Mouse (Mus musculus) forebrain, embryonic 11.5 days (tissue): ENCODE data around the gene Slc22a7. TPM values are rescaled to one million over a fixed set of nuclear protein-coding genes. Genes with fewer than 3 reads are reported as not detected.
A peak's percentile ranks its signal among the peaks of the same experiment; 100 is the strongest.

Experiments
- ATAC-seq: fragments of 200-750 bp; cut with Nextera tagmentation; replicated peaks from 2 replicates; pipeline ENCODE4 v1.8.0; 2017; ENCODE audit warnings: moderate TSS enrichment; ENCODE audit not compliant: low FRiP score
- DNase-seq: peaks from one replicate; pipeline ENCODE4 v3.0.0-alpha.2; 2017; ENCODE audit warnings: low spot score
- H3K27ac ChIP-seq: fragments of 300-500 bp; sonication (generic); 2 replicates; pipeline ENCODE4 v1.5.1; 2014; ENCODE audit warnings: low read depth, low read length
- H3K27me3 ChIP-seq: fragments of 300-500 bp; sonication (generic); 2 replicates; pipeline ENCODE4 v1.6.1; 2014; ENCODE audit warnings: mild to moderate bottlenecking, low read length, mixed read lengths; ENCODE audit not compliant: control insufficient read depth, insufficient read depth
- H3K36me3 ChIP-seq: fragments of 300-500 bp; sonication (generic); 2 replicates; pipeline ENCODE4 v1.6.1; 2014; ENCODE audit warnings: mild to moderate bottlenecking, low read length, moderate library complexity, mixed read lengths; ENCODE audit not compliant: control insufficient read depth, insufficient read depth
- H3K4me1 ChIP-seq: fragments of 300-500 bp; sonication (generic); replicated peaks from 2 replicates; pipeline ENCODE4 v1.6.1; 2014; ENCODE audit warnings: low read length, mixed read lengths; ENCODE audit not compliant: control insufficient read depth, insufficient read depth
- H3K4me2 ChIP-seq: fragments of 300-500 bp; sonication (generic); 2 replicates; pipeline ENCODE4 v1.6.1; 2014; ENCODE audit warnings: low read depth, mild to moderate bottlenecking, low read length, moderate library complexity, mixed read lengths; ENCODE audit not compliant: severe bottlenecking
- H3K4me3 ChIP-seq: fragments of 300-500 bp; sonication (generic); 2 replicates; pipeline ENCODE4 v1.5.1; 2014; ENCODE audit warnings: low read depth, low read length
- H3K9ac ChIP-seq: fragments of 300-500 bp; sonication (generic); 2 replicates; pipeline ENCODE4 v1.6.1; 2014; ENCODE audit warnings: low read length
- H3K9me3 ChIP-seq: fragments of 300-500 bp; sonication (generic); 2 replicates; pipeline ENCODE4 v1.6.1; 2016; ENCODE audit warnings: low read length, mixed read lengths; ENCODE audit not compliant: control insufficient read depth
- WGBS: fragments of 180-500 bp; shearing (Covaris S2); extraction: QIAGEN DNeasy Blood & Tissue Kit; methylation state at CpG from one replicate; pipeline ENCODE4 v1.1.7; 2014; 5-methylcytosine and 5-hydroxymethylcytosine counted together
- polyA plus RNA-seq: library from polyadenylated mRNA; unstranded; fragments of >200 nt; fragmentation: Nextera tagmentation; extraction: Ambion mirVana; gene quantifications from 2 replicates; pipeline ENCODE4 v1.2.1, GENCODE M21; 2014

Gene Slc22a7
- polyA plus RNA-seq, 1 experiment from 2014 or later: not detected

DNA sequence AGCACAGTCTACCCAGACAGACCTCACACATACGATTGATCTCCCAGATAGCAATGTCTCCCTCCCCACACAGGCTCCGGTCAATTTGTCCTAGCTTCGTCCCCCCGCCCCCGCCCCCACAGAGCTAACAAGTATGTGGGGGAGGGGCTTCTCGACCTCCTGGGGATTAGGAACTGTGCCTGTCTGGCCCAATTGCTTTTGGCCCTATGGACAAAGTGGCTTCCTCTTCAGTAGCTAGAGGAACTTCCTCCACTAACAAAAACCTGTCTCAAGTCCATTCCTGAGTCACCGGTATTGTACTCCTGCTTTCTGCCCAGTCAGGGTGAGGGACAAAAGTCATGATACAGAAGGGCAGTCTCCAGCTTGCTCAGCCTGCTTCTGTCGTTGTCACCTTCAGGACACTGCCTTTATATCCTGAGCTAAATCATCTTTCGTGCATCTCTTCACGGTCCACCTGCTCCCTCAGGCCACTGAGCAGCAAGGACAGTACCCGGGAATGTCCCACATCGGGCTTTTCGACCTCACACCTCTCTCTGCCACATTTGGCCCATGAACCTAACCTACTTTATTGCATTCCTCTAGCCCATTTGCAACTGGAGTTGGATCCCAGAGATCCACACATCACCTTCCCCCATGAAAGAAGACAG is 15.2 kb upstream of the Slc22a7 start:
- no peaks in the 10 kb centered on the region for H3K36me3 ChIP-seq
- no peaks in the 10 kb centered on the region for H3K9me3 ChIP-seq
- H3K4me1 ChIP-seq: peaks cover 29% of the 10 kb centered on the region
- peak overlapping the region; percentile 71; the same call in 1 of the 2 replicates for H3K4me2 ChIP-seq
- no peak overlapping the region for H3K27ac ChIP-seq
- no peak overlapping the region for H3K9ac ChIP-seq
- no peak overlapping the region for H3K4me3 ChIP-seq
- no peak for DNase-seq
- no peak for ATAC-seq
- 6% methylated on average over 13 of the region's 13 CpGs for WGBS
- peaks cover 23% of the 10 kb centered on the region for H3K27me3 ChIP-seq

DNA sequence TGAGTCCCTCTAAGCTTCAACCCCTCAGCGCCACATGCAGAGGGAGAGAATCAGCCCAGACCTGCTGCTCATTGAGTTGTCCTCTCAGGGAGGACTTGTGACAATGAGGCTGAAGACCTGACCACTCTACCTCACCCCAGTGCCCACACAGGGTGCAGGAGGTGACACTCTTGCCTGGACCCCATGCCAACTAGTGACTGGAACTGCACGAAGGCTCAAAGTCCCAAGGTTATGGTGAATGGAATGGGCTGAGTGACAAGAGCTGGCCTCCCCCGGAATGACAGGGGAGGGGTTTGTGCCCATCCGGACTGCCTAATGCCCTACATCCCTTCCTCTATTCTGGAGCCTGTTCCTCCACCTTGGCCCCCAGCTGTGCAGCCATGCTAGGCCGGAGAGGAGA is 14.4 kb upstream of the Slc22a7 start:
- Histone ChIP-seq H3K27ac (no peak overlapping the region), H3K9ac (no peak overlapping the region), H3K9me3 (no peaks in the 10 kb centered on the region), H3K27me3 (peaks cover 23% of the 10 kb centered on the region), H3K4me2 (no peak overlapping the region), H3K4me1 (peaks cover 29% of the 10 kb centered on the region), H3K36me3 (no peaks in the 10 kb centered on the region), H3K4me3 (no peak overlapping the region)
- ATAC-seq (no peak), DNase-seq (no peak)
- WGBS: 26% methylated on average over 5 of the region's 5 CpGs

DNA sequence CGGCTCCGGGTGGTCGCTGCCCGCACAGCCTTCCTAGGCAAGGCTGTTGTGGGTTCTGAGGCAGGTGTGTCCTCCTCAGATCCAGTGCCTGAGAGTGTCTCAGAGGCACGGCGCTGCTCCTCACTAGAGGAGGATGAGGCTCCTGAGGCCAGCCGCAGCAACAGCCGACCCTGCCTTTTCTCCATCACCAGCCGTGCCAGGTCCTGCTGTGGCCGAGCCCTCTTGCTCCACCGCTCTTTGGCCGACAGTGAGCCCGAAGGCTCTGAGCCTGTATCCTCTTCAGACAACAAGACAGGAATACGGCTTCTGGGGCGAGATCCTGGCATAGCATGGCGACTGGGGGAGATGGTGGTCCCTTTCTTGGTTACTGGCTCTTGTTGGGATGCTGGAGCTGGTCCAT is 8.0 kb upstream of the Slc22a7 start:
- Histone ChIP-seq H3K36me3 (no peaks in the 10 kb centered on the region), H3K27ac (no peak overlapping the region), H3K9me3 (no peaks in the 10 kb centered on the region), H3K9ac (no peak overlapping the region), H3K4me3 (no peak overlapping the region), H3K27me3 (peaks cover 31% of the 10 kb centered on the region), H3K4me2 (no peak overlapping the region), H3K4me1 (peaks cover 2% of the 10 kb centered on the region; the same call in 1 of the 2 replicates)
- WGBS: 87% methylated on average over 16 of the region's 16 CpGs
- ATAC-seq (no peak), DNase-seq (no peak)

DNA sequence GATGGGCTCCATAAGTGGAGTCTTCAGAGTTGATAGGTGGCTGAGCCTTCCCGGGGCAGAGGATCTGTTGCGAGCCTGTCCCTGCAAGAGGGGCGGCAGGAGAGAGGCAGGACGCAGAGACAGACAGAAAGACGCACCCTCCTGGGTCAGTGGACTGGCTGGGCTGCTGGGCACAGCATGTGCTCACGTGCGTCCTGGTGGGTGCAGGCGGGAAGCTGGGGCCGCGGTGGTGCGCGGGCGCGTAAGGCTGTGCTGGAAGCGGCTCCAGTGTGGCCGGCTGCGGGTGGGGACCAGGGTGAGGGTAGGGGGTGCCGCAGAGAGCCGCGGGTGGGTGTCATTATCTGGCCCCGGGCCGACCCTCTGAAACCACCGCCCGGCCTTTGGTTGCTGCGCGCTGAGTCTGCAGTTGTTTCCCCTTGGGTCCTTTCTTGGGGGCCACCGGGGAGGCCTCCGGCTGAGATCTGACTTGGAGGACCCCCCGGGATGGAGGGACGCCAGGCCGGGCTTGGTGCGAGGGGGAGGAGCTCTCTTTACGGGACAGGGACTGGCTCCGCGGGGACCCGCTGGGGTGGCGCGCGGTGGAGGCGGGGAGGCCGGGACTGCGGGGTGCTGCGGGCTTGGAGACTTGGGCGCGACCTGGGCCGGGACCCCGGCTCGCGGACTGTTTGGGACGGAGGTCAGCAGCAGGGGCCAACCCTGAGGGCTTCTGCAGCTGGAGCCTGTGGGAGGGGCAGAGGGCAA is 6.8 kb upstream of the Slc22a7 start:
- H3K4me2 ChIP-seq: peak overlapping the region; percentile 46
- ATAC-seq (no peak), DNase-seq (no peak)
- H3K27ac ChIP-seq: no peak overlapping the region
- H3K9me3 ChIP-seq: no peaks in the 10 kb centered on the region
- H3K4me1 ChIP-seq: peaks cover 2% of the 10 kb centered on the region; the same call in 1 of the 2 replicates
- peak overlapping the region; percentile 30; the same call in 1 of the 2 replicates for H3K9ac ChIP-seq
- 2% methylated on average over 49 of the region's 50 CpGs for WGBS
- H3K4me3 ChIP-seq: peak overlapping the region; percentile 9
- peaks cover 31% of the 10 kb centered on the region for H3K27me3 ChIP-seq
- no peaks in the 10 kb centered on the region for H3K36me3 ChIP-seq

DNA sequence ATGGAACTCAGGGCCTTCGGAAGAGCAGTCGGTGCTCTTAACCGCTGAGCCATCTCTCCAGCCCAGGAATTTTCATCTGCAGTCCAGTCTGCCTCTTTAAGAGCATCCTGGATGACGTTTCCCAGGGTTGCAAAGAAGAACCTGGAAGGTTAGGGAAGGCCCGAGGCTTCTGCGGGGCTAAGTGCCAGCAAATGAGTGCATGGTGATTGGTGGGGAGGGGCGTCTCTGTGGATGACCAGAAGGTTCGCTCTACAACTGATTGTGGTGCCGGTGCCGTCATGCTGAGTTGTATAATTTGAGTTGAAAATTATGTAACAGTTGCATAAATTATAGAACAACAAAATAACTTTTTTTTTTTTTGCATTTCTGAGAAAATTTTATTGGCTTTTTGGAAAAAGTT is 919 bp upstream of the Slc22a7 start:
- H3K4me3 ChIP-seq: no peak overlapping the region
- H3K27me3 ChIP-seq: peaks cover 8% of the 10 kb centered on the region
- no peak overlapping the region for H3K27ac ChIP-seq
- no peaks in the 10 kb centered on the region for H3K9me3 ChIP-seq
- H3K36me3 ChIP-seq: no peaks in the 10 kb centered on the region
- 94% methylated on average over 10 of the region's 10 CpGs for WGBS
- no peak overlapping the region for H3K4me2 ChIP-seq
- ATAC-seq (no peak), DNase-seq (peak; percentile 7)
- H3K4me1 ChIP-seq: no peaks in the 10 kb centered on the region
- H3K9ac ChIP-seq: no peak overlapping the region

DNA sequence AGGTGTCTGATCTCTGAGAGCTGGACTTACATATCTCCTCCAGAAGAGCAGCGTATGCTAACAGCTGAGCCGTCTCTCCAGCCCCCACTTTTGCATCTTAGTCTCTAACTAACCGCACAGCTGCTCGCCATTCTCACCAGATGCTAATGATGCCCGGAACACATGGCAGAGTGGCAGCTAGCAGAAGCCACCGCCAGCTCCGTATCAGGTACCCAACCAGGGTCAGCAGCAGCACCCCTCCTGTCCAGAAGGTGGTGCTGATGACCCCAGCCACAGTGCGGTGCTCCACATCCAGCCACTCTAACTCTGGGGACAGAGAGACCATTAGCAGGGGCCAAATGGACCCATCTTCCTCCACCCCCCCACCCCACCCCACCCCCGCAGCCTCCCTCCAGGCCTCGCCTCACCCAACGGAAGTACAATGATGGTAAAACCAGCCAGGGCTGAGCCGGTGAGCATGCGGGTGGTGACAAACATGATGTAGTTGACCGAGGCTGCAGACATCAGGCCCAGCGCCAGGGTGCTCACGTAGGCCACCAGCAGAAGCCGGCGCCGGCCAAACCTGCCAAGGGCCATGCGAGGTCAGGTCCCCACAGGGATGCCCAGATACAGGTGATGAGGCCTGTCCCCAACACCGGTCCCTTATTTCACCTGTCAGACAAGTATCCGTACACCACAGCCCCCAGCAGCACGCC is 1.4 kb downstream of the Slc22a7 start:
- H3K9me3 ChIP-seq: no peaks in the 10 kb centered on the region
- H3K9ac ChIP-seq: no peak overlapping the region
- no peaks in the 10 kb centered on the region for H3K36me3 ChIP-seq
- 0 out of 2 replicates have a peak overlapping the region, but pooled peaks have one; percentile 11 for H3K4me2 ChIP-seq
- ATAC-seq: peak; percentile 49; the same call in 1 of the 2 replicates
- no peak overlapping the region for H3K27ac ChIP-seq
- WGBS: 29% methylated on average over 23 of the region's 23 CpGs
- H3K4me3 ChIP-seq: no peak overlapping the region
- DNase-seq: peak; percentile 76
- H3K4me1 ChIP-seq: no peaks in the 10 kb centered on the region
- no peaks in the 10 kb centered on the region; the same call in 1 of the 2 replicates for H3K27me3 ChIP-seq

DNA sequence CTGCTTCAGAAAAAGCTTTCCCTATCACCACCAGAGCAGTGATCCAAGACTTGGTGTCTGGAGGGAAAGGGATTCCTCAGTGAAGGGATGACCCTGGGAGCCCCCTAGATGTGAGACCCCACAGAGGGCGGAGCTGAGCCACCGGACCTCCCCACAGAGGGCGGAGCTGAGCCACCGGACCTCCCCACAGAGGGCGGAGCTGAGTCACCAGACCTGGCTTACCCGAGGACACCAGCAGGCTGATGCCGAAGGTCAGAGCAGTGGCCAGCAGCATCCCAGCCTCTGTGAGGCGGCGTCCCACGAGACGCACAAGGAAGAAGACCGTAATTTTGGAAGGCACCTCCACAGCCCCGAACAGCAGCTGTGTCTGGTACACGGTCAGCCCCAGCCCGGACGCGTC is 4.6 kb downstream of the Slc22a7 start:
- no peak overlapping the region for H3K27ac ChIP-seq
- DNase-seq: no peak
- peak overlapping the region; percentile 14; the same call in 1 of the 2 replicates for H3K4me3 ChIP-seq
- H3K4me1 ChIP-seq: no peaks in the 10 kb centered on the region
- peak; percentile 59 for ATAC-seq
- H3K36me3 ChIP-seq: no peaks in the 10 kb centered on the region
- H3K27me3 ChIP-seq: no peaks in the 10 kb centered on the region; the same call in 1 of the 2 replicates
- H3K4me2 ChIP-seq: peak overlapping the region; percentile 45
- 0 out of 2 replicates have a peak overlapping the region, but pooled peaks have one; percentile 14 for H3K9ac ChIP-seq
- 4% methylated on average over 17 of the region's 17 CpGs for WGBS
- H3K9me3 ChIP-seq: no peaks in the 10 kb centered on the region

DNA sequence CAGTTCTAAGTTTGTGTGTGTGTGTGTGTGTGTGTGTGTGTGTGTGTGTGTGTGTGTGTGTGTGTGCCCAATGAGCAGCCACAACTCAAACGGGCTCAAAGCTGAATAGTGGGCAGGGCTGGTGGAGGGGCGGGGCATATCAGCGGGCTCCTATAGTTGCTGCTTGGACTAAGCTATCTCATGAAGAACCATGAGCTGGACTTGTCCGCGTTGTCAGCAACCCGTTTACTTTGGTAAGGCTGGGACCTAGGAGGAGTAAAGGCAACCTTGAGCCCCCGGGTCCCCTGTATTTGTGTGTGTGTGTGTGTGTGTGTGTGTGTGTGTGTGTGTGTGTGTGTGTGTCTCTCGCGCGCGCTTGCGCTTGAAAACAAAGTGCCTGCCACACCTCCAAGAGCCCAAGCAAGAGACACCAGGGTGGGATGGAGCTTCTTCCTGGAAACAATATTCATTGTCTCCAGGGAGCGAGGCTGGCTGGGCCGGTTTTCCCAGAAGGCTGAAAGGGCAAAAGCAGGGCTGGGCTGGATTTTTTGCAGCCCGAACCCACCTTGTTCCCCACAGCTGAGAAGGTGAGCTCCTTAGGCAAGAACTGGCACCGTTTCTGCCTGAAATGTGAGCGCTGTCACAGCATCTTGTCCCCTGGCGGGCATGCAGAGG is 9.4 kb downstream of the Slc22a7 start, which contains the start of gene Crip3:
Gene Crip3 (plus strand): TSS at position 166 of the 654 bp plus-strand sequence.
- Histone ChIP-seq H3K27ac (no peak within 1 kb of the TSS), H3K4me3 (no peak within 1 kb of the TSS), H3K4me2 (peak within 1 kb of the TSS; percentile 37; the same call in 1 of the 2 replicates), H3K27me3 (no peaks in the 10 kb centered on the region), H3K9me3 (no peaks in the 10 kb centered on the region), H3K4me1 (no peaks in the 10 kb centered on the region), H3K9ac (no peak within 1 kb of the TSS), H3K36me3 (no peaks in the 10 kb centered on the region)
- ATAC-seq: no peak
- WGBS: 13% methylated on average over 18 of the region's 18 CpGs
- DNase-seq: peak; percentile 64
